Mouse (Mus musculus) liver, embryonic 12.5 days (tissue): ENCODE data around the gene Dnah14. TPM values are rescaled to one million over a fixed set of nuclear protein-coding genes. Genes with fewer than 3 reads are reported as not detected.

ENCODE experiments used
- ATAC-seq: fragments of 200-750 bp; cut with Nextera tagmentation; 2 replicates; pipeline ENCODE4 v1.8.0; 2017; ENCODE audit warnings: moderate number of reproducible peaks, mild to moderate bottlenecking, moderate library complexity
- H3K27ac ChIP-seq: fragments of 300-500 bp; sonication (generic); 2 replicates; pipeline ENCODE4 v1.5.1; 2016; ENCODE audit warnings: mild to moderate bottlenecking
- H3K27me3 ChIP-seq: fragments of 300-500 bp; sonication (generic); replicated peaks from 2 replicates; pipeline ENCODE4 v1.6.1; 2016; ENCODE audit warnings: mild to moderate bottlenecking, moderate library complexity
- H3K36me3 ChIP-seq: fragments of 300-500 bp; sonication (generic); 2 replicates; pipeline ENCODE4 v1.6.1; 2016; ENCODE audit warnings: mild to moderate bottlenecking, moderate library complexity
- H3K4me1 ChIP-seq: fragments of 300-500 bp; sonication (generic); 2 replicates; pipeline ENCODE4 v1.6.1; 2016
- H3K4me2 ChIP-seq: fragments of 300-500 bp; sonication (generic); 2 replicates; pipeline ENCODE4 v1.6.1; 2016; ENCODE audit warnings: mild to moderate bottlenecking, moderate library complexity
- H3K4me3 ChIP-seq: fragments of 300-500 bp; sonication (generic); 2 replicates; pipeline ENCODE4 v1.5.1; 2016; ENCODE audit warnings: mild to moderate bottlenecking, moderate library complexity
- H3K9ac ChIP-seq: fragments of 300-500 bp; sonication (generic); 2 replicates; pipeline ENCODE4 v1.6.1; 2016; ENCODE audit warnings: mild to moderate bottlenecking, moderate library complexity
- H3K9me3 ChIP-seq: fragments of 300-500 bp; sonication (generic); replicated peaks from 2 replicates; pipeline ENCODE4 v1.6.1; 2016; ENCODE audit warnings: mild to moderate bottlenecking, moderate library complexity
- WGBS: fragments of 180-500 bp; shearing (Covaris S2); methylation state at CpG from one replicate; pipeline ENCODE4 v1.1.7; 2016; ENCODE audit not compliant: insufficient replicate concordance; 5-methylcytosine and 5-hydroxymethylcytosine counted together
- polyA plus RNA-seq: library from polyadenylated mRNA; unstranded; fragments of >200 nt; fragmentation: Nextera tagmentation; extraction: Ambion mirVana; gene quantifications from 2 replicates; pipeline ENCODE4 v1.2.1, GENCODE M21; 2016

Dnah14 gene
- polyA plus RNA-seq, 1 experiment from 2014 or later = 2.9 TPM

GRCm38 (mm10) chr1:181863431-181863830 is 287.1 kb downstream of the Dnah14 start:
- Histone ChIP-seq H3K27ac (no peak overlapping the region), H3K36me3 (no peaks in the 10 kb centered on the region), H3K4me3 (no peak overlapping the region), H3K4me1 (peaks cover 45% of the 10 kb centered on the region), H3K9me3 (no peaks in the 10 kb centered on the region), H3K9ac (no peak overlapping the region), H3K4me2 (no peak overlapping the region), H3K27me3 (peaks cover 9% of the 10 kb centered on the region; the same call in 1 of the 2 replicates)
- WGBS = 41% methylated on average over 8 of the region's 8 CpGs
- ATAC-seq = no peak

Other genes starting within 250 kb of the Dnah14 start
- gene Cnih3, start 223.9 kb upstream of the Dnah14 start, polyA plus RNA-seq = 0.05 TPM in 2 replicates
- not detected in 2 replicates for gene Ccdc121, start 65.1 kb upstream of the Dnah14 start, polyA plus RNA-seq